Mouse (Mus musculus) embryonic facial prominence, embryonic 14.5 days (tissue): ENCODE data around the gene Shc2. TPM values are rescaled to one million over a fixed set of nuclear protein-coding genes. Genes with fewer than 3 reads are reported as not detected.

ENCODE experiments used
- ATAC-seq: fragments of 200-750 bp; cut with Nextera tagmentation; 2 replicates; pipeline ENCODE4 v1.8.0; 2017; ENCODE audit warnings: low read depth, moderate number of reproducible peaks, moderate TSS enrichment
- DNase-seq: peaks from one replicate; pipeline ENCODE4 v3.0.0-alpha.2; 2015; ENCODE audit warnings: low spot score
- H3K27ac ChIP-seq: fragments of 300-500 bp; sonication (generic); replicated peaks from 2 replicates; pipeline ENCODE4 v1.5.1; 2014; ENCODE audit warnings: low read depth, mild to moderate bottlenecking, low read length, moderate library complexity
- H3K27me3 ChIP-seq: fragments of 300-500 bp; sonication (generic); replicated peaks from 2 replicates; pipeline ENCODE4 v1.6.1; 2014; ENCODE audit warnings: low read length; ENCODE audit not compliant: control insufficient read depth, insufficient read depth
- H3K36me3 ChIP-seq: fragments of 300-500 bp; sonication (generic); 2 replicates; pipeline ENCODE4 v1.6.1; 2014; ENCODE audit warnings: low read length, mixed read lengths; ENCODE audit not compliant: control insufficient read depth, insufficient read depth
- H3K4me1 ChIP-seq: fragments of 300-500 bp; sonication (generic); 2 replicates; pipeline ENCODE4 v1.6.1; 2014; ENCODE audit warnings: antibody characterized with exemption, low read length; ENCODE audit not compliant: control insufficient read depth, insufficient read depth
- H3K4me2 ChIP-seq: fragments of 300-500 bp; sonication (generic); 2 replicates; pipeline ENCODE4 v1.6.1; 2014; ENCODE audit warnings: low read depth, mild to moderate bottlenecking, low read length, moderate library complexity, mixed read lengths
- H3K4me3 ChIP-seq: fragments of 300-500 bp; sonication (generic); 2 replicates; pipeline ENCODE4 v1.5.1; 2014; ENCODE audit warnings: low read depth, mild to moderate bottlenecking, low read length
- H3K9ac ChIP-seq: fragments of 300-500 bp; sonication (generic); 2 replicates; pipeline ENCODE4 v1.6.1; 2014; ENCODE audit warnings: low read depth, mild to moderate bottlenecking, low read length, moderate library complexity, mixed read lengths
- H3K9me3 ChIP-seq: fragments of 300-500 bp; sonication (generic); 2 replicates; pipeline ENCODE4 v1.6.1; 2016; ENCODE audit warnings: low read length; ENCODE audit not compliant: control insufficient read depth
- WGBS: fragments of 180-500 bp; shearing (Covaris S2); extraction: QIAGEN DNeasy Blood & Tissue Kit; methylation state at CpG from one replicate; pipeline ENCODE4 v1.1.7; 2014; 5-methylcytosine and 5-hydroxymethylcytosine counted together
- polyA plus RNA-seq: library from polyadenylated mRNA; unstranded; fragments of >200 nt; fragmentation: Nextera tagmentation; extraction: Ambion mirVana; gene quantifications from 2 replicates; pipeline ENCODE4 v1.2.1, GENCODE M21; 2014

Shc2 gene
- polyA plus RNA-seq, 1 experiment from 2014 or later: 11.4 TPM

DNA sequence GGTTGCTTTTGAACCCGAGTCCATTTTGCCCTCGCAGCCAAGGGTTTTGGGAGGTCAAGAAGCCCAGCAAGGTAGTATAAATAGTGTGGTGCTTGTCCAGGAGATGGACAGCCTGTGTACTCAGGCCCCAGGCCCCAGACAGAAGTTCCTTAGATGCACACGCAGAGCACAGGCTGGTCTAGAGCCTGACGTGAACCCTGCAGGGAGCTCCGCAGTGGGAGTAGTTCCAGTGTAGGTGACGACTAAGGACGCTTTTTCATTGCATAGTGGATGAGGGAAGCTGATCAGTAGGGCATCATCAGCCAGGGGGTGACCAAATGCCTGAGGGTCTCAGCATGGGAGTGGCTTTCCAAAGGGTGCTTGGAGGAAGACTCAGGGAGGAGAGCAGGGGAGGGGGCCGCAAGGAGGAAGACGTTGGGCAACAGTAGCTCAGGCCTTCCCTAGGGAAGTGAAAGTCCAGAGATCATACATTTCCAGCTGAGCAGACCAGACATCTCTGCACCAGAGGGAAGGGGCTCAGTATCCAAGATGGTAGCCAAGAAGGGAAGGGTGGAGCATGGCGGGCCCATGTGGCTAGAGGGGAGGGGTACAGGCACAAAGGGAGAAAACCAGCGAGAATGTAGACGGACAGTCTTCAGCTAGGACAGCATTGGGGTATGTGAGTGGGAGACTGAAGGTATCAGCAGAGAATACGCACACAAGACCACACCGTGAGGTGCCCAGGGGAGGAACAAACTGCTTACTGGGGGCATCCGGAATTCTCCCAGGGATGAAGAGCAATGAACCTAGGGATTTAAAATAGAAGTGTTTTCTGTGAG is 32.6 kb upstream of the Shc2 start:
- no peak for ATAC-seq
- DNase-seq: no peak
- peak overlapping the region; percentile 88 for H3K9ac ChIP-seq
- H3K4me2 ChIP-seq: peak overlapping the region; percentile 81
- 35% methylated on average over 15 of the region's 15 CpGs for WGBS
- H3K27ac ChIP-seq: no peak overlapping the region
- H3K36me3 ChIP-seq: no peaks in the 10 kb centered on the region
- H3K4me3 ChIP-seq: peak overlapping the region; percentile 93
- H3K9me3 ChIP-seq: no peaks in the 10 kb centered on the region
- no peaks in the 10 kb centered on the region for H3K27me3 ChIP-seq
- 0 out of 2 replicates have a peak, but pooled peaks cover 4% of the 10 kb centered on the region for H3K4me1 ChIP-seq

DNA sequence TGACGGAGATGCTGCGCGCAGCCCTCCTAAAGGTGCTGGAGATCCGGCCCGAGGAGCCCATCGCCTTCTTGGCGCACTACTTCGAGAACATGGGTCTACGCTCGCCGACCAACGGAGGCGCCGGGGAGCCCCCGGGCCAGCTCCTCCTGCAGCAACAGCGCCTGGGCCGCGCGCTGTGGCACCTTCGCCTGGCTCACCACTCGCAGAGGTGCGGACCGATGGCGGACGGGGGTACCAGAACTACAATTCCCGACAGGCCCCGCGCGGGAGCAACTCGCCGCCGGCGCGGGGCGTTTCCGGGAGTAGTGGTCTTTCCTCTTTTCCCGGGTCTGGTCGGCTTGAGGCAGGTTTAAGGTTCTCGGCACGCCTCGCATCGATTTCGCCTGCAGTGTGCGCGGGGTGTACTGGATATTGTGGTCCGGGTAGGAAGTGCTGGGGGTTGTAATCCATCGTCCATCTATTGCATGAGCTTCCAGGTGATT is 31.9 kb upstream of the Shc2 start:
- no peaks in the 10 kb centered on the region for H3K9me3 ChIP-seq
- DNase-seq (peak; percentile 88), ATAC-seq (peak; percentile 68)
- H3K4me1 ChIP-seq: 0 out of 2 replicates have a peak, but pooled peaks cover 4% of the 10 kb centered on the region
- peak overlapping the region; percentile 93 for H3K4me3 ChIP-seq
- peak overlapping the region; percentile 92 for H3K27ac ChIP-seq
- H3K9ac ChIP-seq: peak overlapping the region; percentile 88
- under 1% methylated on average over 35 of the region's 47 CpGs for WGBS
- H3K27me3 ChIP-seq: no peaks in the 10 kb centered on the region
- H3K36me3 ChIP-seq: no peaks in the 10 kb centered on the region
- peak overlapping the region; percentile 81 for H3K4me2 ChIP-seq

DNA sequence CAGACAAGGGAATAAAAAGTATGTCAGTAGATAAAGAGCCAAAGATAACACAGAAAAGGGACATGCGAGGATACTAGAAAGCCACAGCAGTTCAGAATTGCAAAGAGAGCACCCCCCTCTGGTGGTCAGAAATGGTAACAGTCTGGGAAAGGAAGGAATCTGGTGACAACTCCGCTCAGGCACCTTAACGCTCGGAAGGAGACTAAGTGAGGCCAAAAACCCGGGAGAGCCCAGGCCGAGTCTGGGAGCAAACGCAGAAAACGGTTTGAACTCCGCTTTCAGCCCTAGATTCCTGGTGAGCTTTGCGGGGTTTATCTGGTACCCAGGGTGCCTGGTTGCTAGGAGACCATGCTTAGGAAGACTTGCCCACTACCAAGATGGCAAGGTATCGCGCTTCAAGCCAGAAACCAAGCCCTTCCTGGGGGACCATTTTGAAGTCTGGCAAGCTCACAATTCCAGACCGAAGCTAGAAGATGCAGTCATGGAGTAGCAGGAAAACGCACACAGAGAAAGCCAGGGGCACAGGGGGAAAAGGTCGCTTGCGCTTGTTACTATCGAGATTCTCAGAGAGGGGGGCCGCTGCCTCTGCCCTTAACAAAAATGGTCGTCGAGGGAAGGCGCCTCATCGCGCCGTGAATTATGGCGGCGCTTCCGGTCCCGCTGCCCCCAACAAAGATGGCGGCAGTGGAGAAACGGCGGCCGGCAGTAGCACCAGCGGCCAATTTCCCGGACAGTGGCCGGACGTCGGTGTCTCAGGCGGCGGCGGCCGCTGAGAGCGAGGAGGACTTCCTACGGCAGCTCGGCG is 31.3 kb upstream of the Shc2 start, which contains the start of gene Tpgs1:
TSS of gene Tpgs1 (plus strand) at position 599 of the 805 bp plus-strand sequence.
- H3K27me3 ChIP-seq: no peaks in the 10 kb centered on the region
- H3K4me2 ChIP-seq: peak within 1 kb of the TSS; percentile 81
- peak; percentile 85 for ATAC-seq
- DNase-seq: peak; percentile 95
- H3K4me1 ChIP-seq: 0 out of 2 replicates have a peak, but pooled peaks cover 4% of the 10 kb centered on the region
- H3K4me3 ChIP-seq: peak within 1 kb of the TSS; percentile 93
- H3K36me3 ChIP-seq: no peaks in the 10 kb centered on the region
- WGBS: 0% methylated on average over 32 of the region's 45 CpGs
- no peaks in the 10 kb centered on the region for H3K9me3 ChIP-seq
- H3K27ac ChIP-seq: peak within 1 kb of the TSS; percentile 92
- H3K9ac ChIP-seq: peak within 1 kb of the TSS; percentile 88

DNA sequence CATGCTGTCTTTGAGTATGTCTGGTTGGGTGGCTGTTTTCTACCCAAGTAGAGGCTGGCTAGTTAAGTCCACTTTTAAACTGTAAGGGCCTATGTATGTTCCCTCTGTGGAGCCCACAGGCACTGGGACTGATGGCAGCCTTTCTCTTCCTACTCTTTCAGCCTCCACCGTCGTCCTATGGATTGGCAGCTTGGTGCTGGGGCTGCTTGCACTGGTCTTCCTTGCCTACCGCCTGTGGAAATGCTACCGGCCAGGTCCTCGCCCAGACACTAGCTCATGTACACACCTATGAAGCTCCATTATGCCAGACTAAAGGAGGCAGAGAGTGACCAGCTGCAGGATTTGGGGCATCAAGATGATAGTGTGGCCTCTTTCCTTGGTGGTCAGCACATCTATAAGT is 30.4 kb upstream of the Shc2 start:
- DNase-seq: no peak
- Histone ChIP-seq H3K4me2 (no peak overlapping the region), H3K4me1 (0 out of 2 replicates have a peak, but pooled peaks cover 4% of the 10 kb centered on the region), H3K4me3 (no peak overlapping the region), H3K27me3 (no peaks in the 10 kb centered on the region), H3K27ac (no peak overlapping the region), H3K9me3 (no peaks in the 10 kb centered on the region), H3K36me3 (no peaks in the 10 kb centered on the region), H3K9ac (no peak overlapping the region)
- 86% methylated on average over 5 of the region's 5 CpGs for WGBS
- no peak for ATAC-seq

DNA sequence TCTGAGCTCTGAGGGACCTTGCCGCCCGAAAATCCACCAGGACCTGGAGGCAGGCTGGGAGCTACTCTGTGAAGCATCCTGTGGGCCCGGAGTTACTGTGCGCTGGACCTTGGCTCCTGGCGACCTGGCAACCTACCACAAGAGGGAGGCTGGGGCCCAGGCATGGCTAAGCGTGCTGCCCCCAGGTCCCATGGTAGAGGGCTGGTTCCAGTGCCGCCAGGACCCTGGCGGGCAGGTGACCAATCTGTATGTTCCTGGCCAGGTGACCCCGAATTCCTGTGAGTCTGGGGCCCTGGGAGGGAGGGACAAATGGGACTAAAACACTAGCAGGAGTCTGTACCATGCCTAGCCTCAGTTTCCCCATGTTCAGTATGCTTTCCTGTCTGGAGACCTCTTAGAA is 28.8 kb upstream of the Shc2 start:
- H3K36me3 ChIP-seq: no peaks in the 10 kb centered on the region
- ATAC-seq (no peak), DNase-seq (no peak)
- WGBS: 81% methylated on average over 9 of the region's 9 CpGs
- H3K27me3 ChIP-seq: no peaks in the 10 kb centered on the region
- H3K27ac ChIP-seq: no peak overlapping the region
- H3K4me3 ChIP-seq: no peak overlapping the region
- no peak overlapping the region for H3K4me2 ChIP-seq
- no peaks in the 10 kb centered on the region for H3K9me3 ChIP-seq
- no peak overlapping the region for H3K9ac ChIP-seq
- 0 out of 2 replicates have a peak, but pooled peaks cover 4% of the 10 kb centered on the region for H3K4me1 ChIP-seq

DNA sequence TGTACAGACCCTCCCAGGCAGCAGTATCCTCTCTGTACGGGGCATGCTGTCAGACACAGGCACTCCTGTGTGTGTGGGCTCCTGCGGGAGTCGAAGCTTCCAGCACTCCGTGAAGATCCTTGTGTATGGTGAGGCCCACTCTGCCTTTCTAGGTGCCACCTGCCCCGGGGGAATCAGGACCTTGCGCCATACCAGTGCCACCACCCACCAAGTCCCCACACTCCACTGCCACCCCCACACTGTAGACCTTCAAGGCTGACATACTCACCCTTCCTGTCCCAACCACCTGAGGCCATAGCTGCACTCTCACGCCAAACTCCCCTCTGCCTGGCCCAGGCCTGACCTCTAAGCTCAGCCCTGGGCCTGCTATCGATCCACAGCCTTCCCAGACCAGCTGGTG is 27.3 kb upstream of the Shc2 start:
- 82% methylated on average over 8 of the region's 8 CpGs for WGBS
- no peak for DNase-seq

DNA sequence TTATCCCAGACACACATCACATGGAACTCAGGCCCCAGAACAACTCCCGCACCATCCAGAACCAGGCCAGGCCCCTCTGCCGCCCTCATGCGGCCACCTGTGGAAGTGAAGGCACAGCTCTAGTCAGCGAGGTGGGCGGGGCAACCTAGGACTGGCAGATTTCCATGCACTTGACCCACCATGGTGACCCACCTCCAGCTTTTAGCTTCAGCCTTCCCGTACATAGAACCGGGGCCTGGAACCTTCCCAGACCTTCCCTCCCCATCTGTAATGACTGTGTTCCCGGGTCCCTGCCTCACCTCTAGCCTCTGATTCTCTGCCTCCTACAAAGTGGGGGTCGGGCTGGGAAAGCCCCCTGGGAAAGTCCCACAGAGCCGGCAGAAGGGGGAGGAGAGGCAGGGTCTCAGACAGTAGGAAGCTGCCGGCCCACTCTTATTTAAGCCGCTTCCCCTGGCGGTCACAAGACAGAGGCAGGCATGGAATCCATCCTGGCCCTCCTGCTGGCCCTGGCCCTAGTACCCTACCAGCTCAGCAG is 26.5 kb upstream of the Shc2 start, which contains the start of gene Madcam1:
TSS of gene Madcam1 (plus strand) at position 429 of the 535 bp plus-strand sequence.
- no peaks in the 10 kb centered on the region for H3K27me3 ChIP-seq
- WGBS: 12% methylated on average over 11 of the region's 13 CpGs
- H3K27ac ChIP-seq: no peak within 1 kb of the TSS
- no peak within 1 kb of the TSS for H3K9ac ChIP-seq
- H3K36me3 ChIP-seq: no peaks in the 10 kb centered on the region
- no peak within 1 kb of the TSS for H3K4me3 ChIP-seq
- no peaks in the 10 kb centered on the region for H3K4me1 ChIP-seq
- no peaks in the 10 kb centered on the region for H3K9me3 ChIP-seq
- ATAC-seq: no peak
- DNase-seq: peak; percentile 57
- no peak within 1 kb of the TSS for H3K4me2 ChIP-seq

More for the DNA sequence above, 27.3 kb upstream of the Shc2 start:
- H3K27ac ChIP-seq: no peak overlapping the region
- no peaks in the 10 kb centered on the region for H3K27me3 ChIP-seq
- no peak overlapping the region for H3K4me2 ChIP-seq
- H3K9me3 ChIP-seq: no peaks in the 10 kb centered on the region
- no peaks in the 10 kb centered on the region for H3K4me1 ChIP-seq
- H3K36me3 ChIP-seq: no peaks in the 10 kb centered on the region
- no peak for ATAC-seq
- H3K9ac ChIP-seq: no peak overlapping the region
- H3K4me3 ChIP-seq: no peak overlapping the region

DNA sequence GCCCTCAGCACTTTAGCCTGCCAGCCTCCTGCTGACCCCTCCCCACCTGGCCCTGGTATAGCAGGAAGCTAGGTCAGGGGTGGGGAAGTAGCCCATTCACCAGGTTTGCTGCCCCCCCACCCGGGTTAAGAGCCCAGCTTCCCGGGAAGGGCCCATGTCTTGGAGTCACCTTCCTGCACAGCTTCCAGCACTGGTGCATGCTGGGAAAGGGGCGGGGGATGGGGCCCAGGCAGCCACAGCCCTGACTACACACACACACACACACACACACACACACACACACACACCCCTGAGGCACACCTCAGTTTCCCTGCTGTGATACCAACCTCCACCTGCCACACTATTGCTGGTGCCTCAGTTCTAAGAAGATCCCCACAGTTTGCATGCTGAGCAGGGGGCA is 24.1 kb upstream of the Shc2 start:
- no peak overlapping the region for H3K4me3 ChIP-seq
- ATAC-seq (no peak), DNase-seq (no peak)
- no peaks in the 10 kb centered on the region for H3K9me3 ChIP-seq
- H3K9ac ChIP-seq: no peak overlapping the region
- H3K4me1 ChIP-seq: no peaks in the 10 kb centered on the region
- no peak overlapping the region for H3K27ac ChIP-seq
- H3K27me3 ChIP-seq: no peaks in the 10 kb centered on the region
- H3K36me3 ChIP-seq: no peaks in the 10 kb centered on the region
- 29% methylated on average over 2 of the region's 3 CpGs for WGBS
- no peak overlapping the region for H3K4me2 ChIP-seq
